Mouse (Mus musculus) ES-E14 (cell line): ENCODE measurements at regions not wholly inside any gene's neighbourhood (a gene's known extent, or its start where the extent isn't known, plus 50 kb on each side); places are given as distances from the start of the nearest gene placed in this dataset.

Source experiments
- CHD2 ChIP-seq: IDR thresholded peaks from 2 replicates; pipeline ENCODE4 v1.6.1; 2014; ENCODE audit warnings: mild to moderate bottlenecking, low read depth, low read length, inconsistent platforms
- MAFK ChIP-seq: IDR thresholded peaks from 2 replicates; pipeline ENCODE4 v1.6.1; 2014; ENCODE audit warnings: mild to moderate bottlenecking, low read depth, low read length, inconsistent platforms; ENCODE audit not compliant: insufficient read depth
- ZC3H11A ChIP-seq: IDR thresholded peaks from 2 replicates; pipeline ENCODE4 v1.6.1; 2012; ENCODE audit warnings: low read depth, mild to moderate bottlenecking, inconsistent platforms, low read length, borderline replicate concordance
- ZNF384 ChIP-seq: IDR thresholded peaks from 2 replicates; pipeline ENCODE4 v1.6.1; 2012; ENCODE audit warnings: low read depth, low read length, inconsistent platforms

DNA sequence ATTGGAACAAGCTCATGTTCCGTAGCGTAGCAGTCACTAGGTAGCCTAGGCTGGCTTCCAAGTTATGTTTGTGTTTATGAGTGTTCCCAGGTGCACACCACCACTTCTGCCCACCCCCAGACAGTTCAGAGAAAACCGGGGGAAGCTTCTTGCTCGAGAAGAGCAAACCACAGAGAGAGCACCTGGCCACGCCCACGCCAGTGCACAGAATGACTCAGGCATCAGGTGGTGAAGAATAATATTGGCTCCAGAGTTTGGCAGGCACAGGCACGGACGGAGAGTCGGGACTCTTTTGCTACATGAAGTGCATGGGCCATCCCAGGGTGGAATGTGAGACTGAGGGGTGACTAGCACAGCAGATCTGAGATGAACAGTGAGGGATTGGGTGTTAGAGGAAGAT is 88.8 kb downstream of the Klf4 start:
- no peak for TF ChIP-seq MAFK
- no peak for TF ChIP-seq ZNF384
- TF ChIP-seq ZC3H11A: no peak
- no peak for TF ChIP-seq CHD2
